Mouse (Mus musculus) hindbrain, postnatal 0 days (tissue): ENCODE results near the gene Porcn. TPM values are rescaled to one million over a fixed set of nuclear protein-coding genes. Genes with fewer than 3 reads are reported as not detected.

Experiments used
- ATAC-seq: fragments of 200-750 bp; cut with Nextera tagmentation; 2 replicates; pipeline ENCODE4 v1.8.0; 2017; ENCODE audit warnings: mild to moderate bottlenecking, moderate TSS enrichment, moderate library complexity
- DNase-seq: peaks from one replicate; pipeline ENCODE4 v3.0.0-alpha.2; 2015; ENCODE audit warnings: low spot score
- H3K27ac ChIP-seq: fragments of 300-500 bp; sonication (generic); 2 replicates; pipeline ENCODE4 v1.5.1; 2014; ENCODE audit warnings: mild to moderate bottlenecking
- H3K27me3 ChIP-seq: fragments of 300-500 bp; sonication (generic); 2 replicates; pipeline ENCODE4 v1.6.1; 2014; ENCODE audit warnings: low read length, mixed read lengths; ENCODE audit not compliant: insufficient read depth
- H3K36me3 ChIP-seq: fragments of 300-500 bp; sonication (generic); 2 replicates; pipeline ENCODE4 v1.6.1; 2014; ENCODE audit warnings: low read length, mixed read lengths; ENCODE audit not compliant: insufficient read depth
- H3K4me1 ChIP-seq: fragments of 300-500 bp; sonication (generic); 2 replicates; pipeline ENCODE4 v1.6.1; 2014; ENCODE audit warnings: antibody characterized with exemption, low read length, mixed read lengths; ENCODE audit not compliant: insufficient read depth
- H3K4me2 ChIP-seq: fragments of 300-500 bp; sonication (generic); 2 replicates; pipeline ENCODE4 v1.6.1; 2014; ENCODE audit warnings: low read depth, mild to moderate bottlenecking, low read length, moderate library complexity, mixed read lengths
- H3K4me3 ChIP-seq: fragments of 300-500 bp; sonication (generic); 2 replicates; pipeline ENCODE4 v1.5.1; 2014; ENCODE audit warnings: low read length
- H3K9ac ChIP-seq: fragments of 300-500 bp; sonication (generic); replicated peaks from 2 replicates; pipeline ENCODE4 v1.6.1; 2014; ENCODE audit warnings: mild to moderate bottlenecking, low read length, moderate library complexity, mixed read lengths
- H3K9me3 ChIP-seq: fragments of 300-500 bp; sonication (generic); 2 replicates; pipeline ENCODE4 v1.6.1; 2016; ENCODE audit warnings: low read length, mixed read lengths
- CTCF ChIP-seq: IDR thresholded peaks from 2 replicates; pipeline ENCODE4 v1.5.1; 2016; ENCODE audit warnings: antibody characterized with exemption, control low read depth, low read depth
- WGBS: fragments of 180-500 bp; shearing (Covaris S2); extraction: QIAGEN DNeasy Blood & Tissue Kit; methylation state at CpG from one replicate; pipeline ENCODE4 v1.1.7; 2014; 5-methylcytosine and 5-hydroxymethylcytosine counted together
- polyA plus RNA-seq: library from polyadenylated mRNA; unstranded; fragments of >200 nt; fragmentation: Nextera tagmentation; extraction: Ambion mirVana; gene quantifications from 2 replicates; pipeline ENCODE4 v1.2.1, GENCODE M21; 2015
- total RNA-seq: library from RNA; depleted of rRNA; stranded (reverse); fragments of >200 nt; gene quantifications from 2 replicates; pipeline ENCODE4 v1.2.3, GENCODE M21; 2014

The Porcn gene
- total and polyA plus RNA-seq, 2 experiments from 2014 or later = 49.2 to 68.4 TPM

DNA sequence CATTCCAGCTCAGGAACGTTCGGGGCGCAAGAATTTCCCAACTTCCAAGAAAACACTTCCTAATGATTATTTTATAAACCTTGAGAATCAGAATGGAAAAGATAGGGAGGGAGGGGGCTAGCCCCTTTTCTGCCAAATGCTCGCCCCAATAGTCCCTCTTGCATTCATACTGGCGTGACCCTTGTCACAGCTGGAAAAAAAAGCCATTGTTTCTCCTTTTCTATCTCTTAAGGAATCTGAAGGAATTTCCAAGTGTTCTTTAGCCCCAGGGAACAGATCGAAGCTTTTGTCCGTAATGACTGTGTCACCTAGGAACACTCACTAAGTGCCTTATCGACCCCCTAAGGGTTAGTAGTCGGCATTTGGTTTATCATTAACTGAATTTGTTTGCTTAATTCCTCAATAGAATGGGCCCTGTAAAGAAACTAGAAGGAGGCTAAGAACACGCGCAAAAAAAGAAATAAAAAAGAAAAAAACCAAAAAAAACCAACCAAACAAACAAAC lies 421 bp upstream of the Porcn start:
- Histone ChIP-seq H3K27ac (no peak overlapping the region), H3K27me3 (no peaks in the 10 kb centered on the region), H3K36me3 (no peaks in the 10 kb centered on the region), H3K4me3 (peak overlapping the region; percentile 54), H3K9me3 (no peaks in the 10 kb centered on the region), H3K9ac (peak overlapping the region; percentile 28; the same call in 1 of the 2 replicates), H3K4me2 (peak overlapping the region; percentile 60), H3K4me1 (0 out of 2 replicates have a peak, but pooled peaks cover 2% of the 10 kb centered on the region)
- no peak for TF ChIP-seq CTCF
- no peak for DNase-seq
- WGBS = 29% methylated on average over 11 of the region's 11 CpGs
- ATAC-seq = peak; percentile 24

GRCm38 (mm10) chrX:8205551-8205950 lies 774 bp downstream of the Porcn start:
- Histone ChIP-seq H3K9me3 (no peaks in the 10 kb centered on the region), H3K27ac (peak overlapping the region; percentile 74), H3K4me1 (0 out of 2 replicates have a peak, but pooled peaks cover 2% of the 10 kb centered on the region), H3K27me3 (no peaks in the 10 kb centered on the region), H3K4me2 (peak overlapping the region; percentile 60), H3K9ac (peak overlapping the region; percentile 64), H3K36me3 (no peaks in the 10 kb centered on the region), H3K4me3 (peak overlapping the region; percentile 54)
- ATAC-seq = peak; percentile 48
- no peak for TF ChIP-seq CTCF
- 37% methylated on average over 7 of the region's 7 CpGs for WGBS
- DNase-seq = peak; percentile 12

- H3K27me3 ChIP-seq = no peaks in the 10 kb centered on the region
- ATAC-seq (no peak; the same call in 1 of the 2 replicates), DNase-seq (no peak)
- H3K4me3 ChIP-seq = no peak overlapping the region
- WGBS = 73% methylated on average over 4 of the region's 4 CpGs
- H3K27ac ChIP-seq = peak overlapping the region; percentile 74; the same call in 1 of the 2 replicates
- H3K4me1 ChIP-seq = 0 out of 2 replicates have a peak, but pooled peaks cover 2% of the 10 kb centered on the region
- H3K9ac ChIP-seq = no peak overlapping the region
- H3K36me3 ChIP-seq = no peaks in the 10 kb centered on the region
- no peaks in the 10 kb centered on the region for H3K9me3 ChIP-seq
- TF ChIP-seq CTCF = no peak
- H3K4me2 ChIP-seq = peak overlapping the region; percentile 60
Observed at GRCm38 (mm10) chrX:8205088-8205487, 1.2 kb downstream of the Porcn start.

DNA sequence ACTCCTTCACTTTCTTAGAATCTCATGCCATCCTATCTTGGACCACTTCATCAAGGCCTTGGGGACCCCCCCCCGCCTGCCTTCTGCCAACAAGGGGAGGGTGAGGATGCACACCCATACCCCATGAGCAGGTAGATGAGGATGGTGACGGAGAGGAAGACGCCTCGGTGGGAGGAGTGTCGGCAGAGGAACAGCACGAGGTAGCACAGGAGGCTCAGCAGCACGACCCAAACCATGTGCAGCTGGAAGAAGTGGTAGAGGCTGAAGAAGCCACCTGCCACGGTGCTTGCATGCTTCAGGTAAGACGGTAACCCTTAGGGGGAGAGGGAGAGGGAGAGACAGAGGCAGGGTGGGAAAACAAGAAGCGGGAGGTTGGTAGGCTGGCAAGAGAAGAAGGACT lies 2.2 kb downstream of the Porcn start:
- TF ChIP-seq CTCF = no peak
- Histone ChIP-seq H3K4me2 (no peak overlapping the region), H3K9ac (no peak overlapping the region), H3K36me3 (no peaks in the 10 kb centered on the region), H3K9me3 (no peaks in the 10 kb centered on the region), H3K4me3 (no peak overlapping the region), H3K4me1 (0 out of 2 replicates have a peak, but pooled peaks cover 2% of the 10 kb centered on the region), H3K27ac (no peak overlapping the region), H3K27me3 (no peaks in the 10 kb centered on the region)
- DNase-seq (no peak), ATAC-seq (no peak)
- WGBS = 85% methylated on average over 10 of the region's 10 CpGs

DNA sequence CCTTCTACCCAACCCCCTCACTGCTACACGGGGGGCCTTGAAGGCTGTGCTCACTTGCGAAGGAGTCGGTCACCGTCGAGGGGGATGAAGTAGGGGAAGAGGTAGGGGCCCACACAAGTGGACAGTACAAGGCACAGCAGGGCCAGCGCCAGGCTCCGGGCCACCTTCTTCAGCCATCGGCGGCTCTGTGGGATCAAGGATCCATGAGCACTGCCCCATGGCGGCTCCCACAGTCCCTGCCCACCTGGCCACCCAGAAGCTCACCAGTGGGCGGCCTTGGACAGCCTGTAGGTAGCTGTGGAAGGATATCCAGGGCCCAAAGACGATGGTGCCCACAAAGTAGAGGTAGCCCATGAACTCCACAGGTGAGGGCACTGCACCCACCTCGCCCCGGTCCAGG lies 3.2 kb downstream of the Porcn start:
- Histone ChIP-seq H3K4me3 (no peak overlapping the region), H3K9ac (no peak overlapping the region), H3K9me3 (no peaks in the 10 kb centered on the region), H3K4me2 (no peak overlapping the region), H3K36me3 (no peaks in the 10 kb centered on the region), H3K27me3 (no peaks in the 10 kb centered on the region), H3K4me1 (0 out of 2 replicates have a peak, but pooled peaks cover 2% of the 10 kb centered on the region), H3K27ac (no peak overlapping the region)
- WGBS = 85% methylated on average over 14 of the region's 14 CpGs
- ATAC-seq (no peak), DNase-seq (no peak)
- TF ChIP-seq CTCF = no peak

DNA sequence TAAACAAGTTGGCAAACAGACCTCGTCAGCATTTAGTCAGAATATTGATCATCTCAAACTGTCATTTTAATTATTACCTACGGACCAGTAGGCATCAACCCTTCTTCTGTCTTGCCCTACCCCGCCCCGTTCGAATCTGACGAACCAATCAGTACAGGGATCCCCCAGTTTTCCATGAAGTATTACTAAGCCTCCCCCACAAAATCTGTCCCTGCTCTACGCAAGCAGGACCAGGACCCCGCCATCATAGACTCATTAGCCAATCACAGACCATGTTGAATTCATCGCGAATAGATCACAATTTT lies 13.0 kb downstream of the Porcn start, which contains the start of gene Ebp:
Gene Ebp (minus strand): TSS at position 94 of the 305 bp plus-strand sequence.
- ATAC-seq (peak; percentile 58), DNase-seq (peak; percentile 56)
- Histone ChIP-seq H3K9me3 (no peaks in the 10 kb centered on the region), H3K27ac (peak within 1 kb of the TSS; percentile 64), H3K4me1 (no peaks in the 10 kb centered on the region), H3K4me2 (peak within 1 kb of the TSS; percentile 62), H3K4me3 (peak within 1 kb of the TSS; percentile 48), H3K9ac (peak within 1 kb of the TSS; percentile 41; the same call in 1 of the 2 replicates), H3K36me3 (no peaks in the 10 kb centered on the region), H3K27me3 (no peaks in the 10 kb centered on the region)
- 29% methylated on average over 10 of the region's 10 CpGs for WGBS
- no peak for TF ChIP-seq CTCF
